Mouse (Mus musculus): ENCODE measurements around the gene Sh2d1b1. TPM values are rescaled to one million over a fixed set of nuclear protein-coding genes. Genes with fewer than 3 reads are reported as not detected.

Gene Sh2d1b1
- polyA plus RNA-seq, 1 experiment from 2014 or later = not detected

DNA sequence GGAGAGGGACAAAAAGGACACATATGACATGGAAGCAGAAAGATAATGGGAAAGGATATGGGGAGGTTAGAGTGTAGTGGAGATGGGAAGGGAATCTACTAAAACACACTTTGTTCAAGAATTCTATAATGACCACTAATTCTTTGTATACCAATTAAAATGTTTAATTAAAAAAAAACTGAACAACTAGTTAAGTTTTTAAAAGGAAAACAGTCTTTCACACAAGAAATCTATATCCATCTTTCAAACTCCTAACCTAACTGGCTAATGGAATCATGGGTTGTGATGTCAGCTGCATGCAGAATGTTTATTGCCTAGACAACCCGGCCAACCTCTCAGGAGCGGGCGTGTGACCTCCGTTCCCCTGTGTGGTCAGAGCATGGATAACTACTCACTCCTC lies 31.4 kb downstream of the Sh2d1b1 start, which contains the start of gene Spata46:
Gene Spata46 (plus strand): TSS at position 301 of the 400 bp plus-strand sequence.
- H3K27ac ChIP-seq (ENCODE audit: low read length) = no peak within 1 kb of the TSS

DNA sequence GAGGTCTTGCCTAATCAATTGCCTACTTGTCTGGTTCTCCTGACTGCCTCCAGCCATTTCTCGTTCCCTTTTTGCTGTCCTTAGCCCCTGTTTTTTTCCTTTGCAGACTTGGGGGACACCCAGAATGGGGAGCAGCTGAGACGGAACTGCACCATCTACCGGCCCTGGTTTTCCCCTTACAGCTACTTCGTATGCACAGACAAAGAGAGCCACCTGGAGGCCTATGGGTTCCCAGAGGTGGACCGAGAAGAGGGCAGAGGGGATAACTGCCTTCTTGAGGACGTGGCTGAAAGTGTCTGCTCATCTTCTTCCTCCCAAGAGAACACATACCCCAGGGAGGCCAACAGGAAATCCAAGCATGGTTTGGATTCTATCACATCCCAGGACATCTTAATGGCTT lies 34.3 kb downstream of the Sh2d1b1 start:
- 81% methylated on average over 6 of the region's 6 CpGs for WGBS
- Histone ChIP-seq H3K9me3 (replicated peaks; ENCODE audit: control insufficient read depth, low read length, poor library complexity, severe bottlenecking) (no peaks in the 10 kb centered on the region), H3K4me2 (ENCODE audit: low read length) (no peak overlapping the region), H3K36me3 (ENCODE audit: control insufficient read depth, insufficient read depth, low read length) (no peaks in the 10 kb centered on the region), H3K27me3 (ENCODE audit: control insufficient read depth, insufficient read depth, low read depth, low read length) (no peaks in the 10 kb centered on the region), H3K27ac (ENCODE audit: low read length) (no peak overlapping the region), H3K9ac (ENCODE audit: low read depth, low read length) (no peak overlapping the region), H3K4me3 (ENCODE audit: low read depth, low read length) (no peak overlapping the region), H3K4me1 (ENCODE audit: control insufficient read depth, insufficient read depth, low read length) (no peaks in the 10 kb centered on the region)
- no peak for ATAC-seq

More for the DNA sequence above, 31.4 kb downstream of the Sh2d1b1 start, which contains the start of gene Spata46:
- no peak within 1 kb of the TSS for H3K4me2 ChIP-seq (ENCODE audit: low read length)
- H3K9ac ChIP-seq (ENCODE audit: low read depth, low read length) = no peak within 1 kb of the TSS
- H3K4me1 ChIP-seq (ENCODE audit: control insufficient read depth, insufficient read depth, low read length) = no peaks in the 10 kb centered on the region
- H3K36me3 ChIP-seq (ENCODE audit: control insufficient read depth, insufficient read depth, low read length) = no peaks in the 10 kb centered on the region
- H3K9me3 ChIP-seq (replicated peaks; ENCODE audit: control insufficient read depth, low read length, poor library complexity, severe bottlenecking) = no peaks in the 10 kb centered on the region
- 86% methylated on average over 4 of the region's 4 CpGs for WGBS
- ATAC-seq = no peak
- H3K4me3 ChIP-seq (ENCODE audit: low read depth, low read length) = no peak within 1 kb of the TSS
- H3K27me3 ChIP-seq (ENCODE audit: control insufficient read depth, insufficient read depth, low read depth, low read length) = no peaks in the 10 kb centered on the region

DNA sequence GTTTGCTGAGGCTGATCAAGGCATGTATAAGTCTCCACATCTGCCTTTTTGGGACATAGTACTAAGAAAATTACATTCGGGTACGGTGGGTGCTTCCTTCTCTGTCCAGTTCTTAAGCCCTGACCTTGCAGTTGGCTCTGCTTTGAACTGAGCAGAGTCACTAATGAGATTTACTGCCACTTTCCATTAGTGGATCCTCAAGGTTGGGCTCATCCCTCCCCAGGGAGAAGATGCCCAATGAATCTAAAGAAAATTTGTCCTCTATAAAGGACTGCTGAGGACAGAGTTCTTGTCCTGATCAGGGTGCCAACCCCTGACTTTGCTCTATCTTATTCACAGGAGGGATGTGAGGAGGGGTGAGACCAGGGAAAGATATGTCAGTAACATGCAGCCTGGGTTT lies 44.9 kb downstream of the Sh2d1b1 start:
- no peaks in the 10 kb centered on the region for H3K4me1 ChIP-seq (ENCODE audit: control insufficient read depth, insufficient read depth, low read length)
- H3K27me3 ChIP-seq (ENCODE audit: control insufficient read depth, insufficient read depth, low read depth, low read length) = no peaks in the 10 kb centered on the region
- peaks cover 3% of the 10 kb centered on the region; the same call in 1 of the 2 replicates for H3K36me3 ChIP-seq (ENCODE audit: control insufficient read depth, insufficient read depth, low read length)
- no peak overlapping the region for H3K4me2 ChIP-seq (ENCODE audit: low read length)
- no peak overlapping the region for H3K4me3 ChIP-seq (ENCODE audit: low read depth, low read length)
- no peak overlapping the region for H3K27ac ChIP-seq (ENCODE audit: low read length)
- no peaks in the 10 kb centered on the region for H3K9me3 ChIP-seq (replicated peaks; ENCODE audit: control insufficient read depth, low read length, poor library complexity, severe bottlenecking)
- WGBS = 72% methylated on average over 2 of the region's 2 CpGs
- ATAC-seq = no peak
- no peak overlapping the region for H3K9ac ChIP-seq (ENCODE audit: low read depth, low read length)

DNA sequence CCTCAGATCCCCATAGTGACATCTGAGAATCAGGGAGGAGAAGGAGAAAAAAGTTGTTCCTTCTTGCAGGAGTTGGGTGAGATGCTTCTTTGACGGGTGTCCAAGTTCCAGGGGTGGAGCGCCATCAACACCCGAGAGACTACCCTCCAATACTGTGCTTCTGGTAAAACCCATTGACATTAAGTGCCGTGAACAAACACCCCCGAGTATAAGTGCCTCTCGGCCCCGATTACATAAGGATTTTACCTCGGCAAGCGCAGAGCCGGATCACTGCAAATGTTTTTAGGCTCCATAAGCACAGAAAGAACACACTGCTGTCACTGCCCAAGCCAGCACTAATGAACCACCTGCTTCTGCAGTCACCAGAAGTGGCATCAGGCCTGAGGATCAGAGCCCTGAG lies 45.9 kb downstream of the Sh2d1b1 start:
- H3K36me3 ChIP-seq (ENCODE audit: control insufficient read depth, insufficient read depth, low read length) = peaks cover 3% of the 10 kb centered on the region; the same call in 1 of the 2 replicates
- H3K4me2 ChIP-seq (ENCODE audit: low read length) = no peak overlapping the region
- ATAC-seq = no peak
- H3K27me3 ChIP-seq (ENCODE audit: control insufficient read depth, insufficient read depth, low read depth, low read length) = no peaks in the 10 kb centered on the region
- no peaks in the 10 kb centered on the region for H3K9me3 ChIP-seq (replicated peaks; ENCODE audit: control insufficient read depth, low read length, poor library complexity, severe bottlenecking)
- H3K4me3 ChIP-seq (ENCODE audit: low read depth, low read length) = no peak overlapping the region
- no peak overlapping the region for H3K9ac ChIP-seq (ENCODE audit: low read depth, low read length)
- 89% methylated on average over 10 of the region's 10 CpGs for whole genome bisulfite sequencing
- H3K4me1 ChIP-seq (ENCODE audit: control insufficient read depth, insufficient read depth, low read length) = no peaks in the 10 kb centered on the region
- H3K27ac ChIP-seq (ENCODE audit: low read length) = no peak overlapping the region

DNA sequence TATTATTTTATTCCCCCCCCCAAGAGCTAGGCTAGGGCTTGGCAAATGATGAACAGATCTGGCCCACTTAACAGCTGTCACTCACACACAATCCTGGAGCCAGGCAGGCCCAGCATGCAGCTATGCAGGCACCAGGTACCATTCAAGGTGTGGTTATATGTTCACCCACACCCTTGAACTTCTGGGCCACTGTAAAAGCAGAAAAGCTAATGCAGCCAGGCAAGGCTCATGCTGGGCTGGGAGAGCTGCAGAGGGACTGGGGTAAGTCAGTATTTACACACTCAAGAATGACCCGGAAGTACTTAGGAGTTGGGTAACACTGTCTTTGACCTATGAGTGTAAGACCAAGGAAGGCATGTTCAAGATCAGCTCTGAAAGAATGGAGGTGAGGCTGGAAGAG lies 47.2 kb downstream of the Sh2d1b1 start:
- WGBS = 100% methylated on average over 1 of the region's 1 CpGs
- no peak overlapping the region for H3K9ac ChIP-seq (ENCODE audit: low read depth, low read length)
- no peaks in the 10 kb centered on the region for H3K27me3 ChIP-seq (ENCODE audit: control insufficient read depth, insufficient read depth, low read depth, low read length)
- no peak for ATAC-seq
- no peak overlapping the region for H3K27ac ChIP-seq (ENCODE audit: low read length)
- no peaks in the 10 kb centered on the region for H3K36me3 ChIP-seq (ENCODE audit: control insufficient read depth, insufficient read depth, low read length)
- no peaks in the 10 kb centered on the region for H3K9me3 ChIP-seq (replicated peaks; ENCODE audit: control insufficient read depth, low read length, poor library complexity, severe bottlenecking)
- no peaks in the 10 kb centered on the region for H3K4me1 ChIP-seq (ENCODE audit: control insufficient read depth, insufficient read depth, low read length)
- H3K4me2 ChIP-seq (ENCODE audit: low read length) = no peak overlapping the region
- no peak overlapping the region for H3K4me3 ChIP-seq (ENCODE audit: low read depth, low read length)

DNA sequence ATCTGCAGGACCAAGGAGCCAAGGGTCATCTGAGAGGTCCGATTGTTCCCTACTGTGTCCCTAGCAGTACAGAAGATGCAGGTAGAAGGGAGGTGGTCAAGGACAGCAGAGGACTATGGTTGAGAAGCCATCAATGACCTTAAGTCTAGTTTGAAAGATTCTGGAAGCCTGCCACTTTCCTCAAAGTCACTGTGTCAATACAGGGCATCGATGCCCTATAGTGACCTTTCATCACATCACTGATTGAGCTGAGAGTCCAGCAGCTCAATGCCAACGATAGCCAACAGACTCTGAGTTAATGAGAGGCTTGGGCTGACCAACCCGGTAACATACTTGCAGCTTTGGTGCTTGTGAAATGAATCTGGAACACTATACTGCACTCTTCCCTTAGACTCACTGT lies 48.2 kb downstream of the Sh2d1b1 start:
- H3K4me1 ChIP-seq (ENCODE audit: control insufficient read depth, insufficient read depth, low read length) = no peaks in the 10 kb centered on the region
- H3K4me3 ChIP-seq (ENCODE audit: low read depth, low read length) = no peak overlapping the region
- no peaks in the 10 kb centered on the region for H3K9me3 ChIP-seq (replicated peaks; ENCODE audit: control insufficient read depth, low read length, poor library complexity, severe bottlenecking)
- WGBS = 91% methylated on average over 4 of the region's 4 CpGs
- no peaks in the 10 kb centered on the region for H3K27me3 ChIP-seq (ENCODE audit: control insufficient read depth, insufficient read depth, low read depth, low read length)
- no peaks in the 10 kb centered on the region for H3K36me3 ChIP-seq (ENCODE audit: control insufficient read depth, insufficient read depth, low read length)
- ATAC-seq = no peak
- no peak overlapping the region for H3K27ac ChIP-seq (ENCODE audit: low read length)
- no peak overlapping the region for H3K9ac ChIP-seq (ENCODE audit: low read depth, low read length)
- no peak overlapping the region for H3K4me2 ChIP-seq (ENCODE audit: low read length)

DNA sequence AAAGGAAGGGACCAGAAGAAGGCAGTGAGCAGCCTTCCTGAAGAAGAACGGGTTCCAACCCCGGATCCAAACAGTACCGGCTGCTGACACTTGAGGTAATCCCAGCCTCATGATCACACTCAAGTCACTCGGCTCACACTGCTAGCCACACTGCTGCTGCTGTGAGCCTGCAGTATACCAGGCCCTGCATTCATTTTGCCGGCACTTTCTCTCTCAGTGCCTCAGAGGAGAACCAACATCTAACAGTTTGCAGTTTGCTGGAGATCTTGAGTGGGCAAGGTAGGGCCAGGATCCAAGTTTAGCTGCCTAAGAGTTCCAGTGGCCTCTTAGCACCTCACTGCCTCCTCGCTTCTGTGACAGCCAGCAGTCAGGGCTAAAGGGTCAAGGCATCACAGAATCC lies 54.8 kb downstream of the Sh2d1b1 start:
- 77% methylated on average over 6 of the region's 6 CpGs for WGBS
- no peak overlapping the region for H3K4me3 ChIP-seq (ENCODE audit: low read depth, low read length)
- ATAC-seq = no peak

DNA sequence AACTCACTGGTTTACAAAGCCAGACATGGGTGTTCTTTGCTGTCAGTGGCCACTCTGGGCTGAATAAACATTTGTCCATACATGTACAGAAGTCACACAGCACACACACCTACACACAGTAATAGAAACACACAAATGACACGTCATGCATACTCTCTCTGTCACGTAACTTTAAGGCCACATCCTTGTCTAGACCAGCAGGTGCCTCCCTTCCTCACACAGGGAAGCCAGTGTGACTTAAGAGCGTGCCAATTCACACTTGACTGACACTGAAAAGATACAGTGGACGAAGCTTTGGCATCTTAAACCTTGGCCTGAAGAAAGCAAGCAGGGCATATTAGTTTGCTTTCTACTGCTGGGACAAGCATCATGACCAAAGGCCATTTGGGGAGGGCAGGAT lies 55.7 kb downstream of the Sh2d1b1 start:
- Histone ChIP-seq H3K4me3 (ENCODE audit: low read depth, low read length) (no peak overlapping the region), H3K27me3 (ENCODE audit: control insufficient read depth, insufficient read depth, low read depth, low read length) (no peaks in the 10 kb centered on the region), H3K9ac (ENCODE audit: low read depth, low read length) (no peak overlapping the region), H3K4me1 (ENCODE audit: control insufficient read depth, insufficient read depth, low read length) (no peaks in the 10 kb centered on the region), H3K4me2 (ENCODE audit: low read length) (no peak overlapping the region), H3K9me3 (replicated peaks; ENCODE audit: control insufficient read depth, low read length, poor library complexity, severe bottlenecking) (no peaks in the 10 kb centered on the region), H3K36me3 (ENCODE audit: control insufficient read depth, insufficient read depth, low read length) (no peaks in the 10 kb centered on the region; the same call in 1 of the 2 replicates), H3K27ac (ENCODE audit: low read length) (no peak overlapping the region)
- 66% methylated on average over 4 of the region's 4 CpGs for WGBS
- no peak for ATAC-seq

More for the DNA sequence above, 54.8 kb downstream of the Sh2d1b1 start:
- Histone ChIP-seq H3K27ac (ENCODE audit: low read length) (no peak overlapping the region), H3K9me3 (replicated peaks; ENCODE audit: control insufficient read depth, low read length, poor library complexity, severe bottlenecking) (no peaks in the 10 kb centered on the region), H3K9ac (ENCODE audit: low read depth, low read length) (no peak overlapping the region), H3K36me3 (ENCODE audit: control insufficient read depth, insufficient read depth, low read length) (no peaks in the 10 kb centered on the region), H3K4me1 (ENCODE audit: control insufficient read depth, insufficient read depth, low read length) (no peaks in the 10 kb centered on the region), H3K4me2 (ENCODE audit: low read length) (no peak overlapping the region), H3K27me3 (ENCODE audit: control insufficient read depth, insufficient read depth, low read depth, low read length) (no peaks in the 10 kb centered on the region)
